Mouse (Mus musculus) small intestine, adult 2 months (tissue): ENCODE measurements around the gene Txnrd3.

Experiments
- CTCF ChIP-seq: fragments of 200-500 bp; IDR thresholded peaks from 2 replicates; pipeline ENCODE4 v1.5.1; 2012; ENCODE audit warnings: low read depth, mild to moderate bottlenecking, control low read depth, inconsistent platforms, low read length, moderate library complexity, mixed read lengths; ENCODE audit not compliant: insufficient replicate concordance, insufficient read length; ENCODE audit errors: extremely low read depth
- POLR2A ChIP-seq: fragments of 200-500 bp; IDR thresholded peaks from 2 replicates; pipeline ENCODE4 v1.6.1; 2012; ENCODE audit warnings: low read depth, mild to moderate bottlenecking, control low read depth, inconsistent platforms, low read length, moderate library complexity

DNA sequence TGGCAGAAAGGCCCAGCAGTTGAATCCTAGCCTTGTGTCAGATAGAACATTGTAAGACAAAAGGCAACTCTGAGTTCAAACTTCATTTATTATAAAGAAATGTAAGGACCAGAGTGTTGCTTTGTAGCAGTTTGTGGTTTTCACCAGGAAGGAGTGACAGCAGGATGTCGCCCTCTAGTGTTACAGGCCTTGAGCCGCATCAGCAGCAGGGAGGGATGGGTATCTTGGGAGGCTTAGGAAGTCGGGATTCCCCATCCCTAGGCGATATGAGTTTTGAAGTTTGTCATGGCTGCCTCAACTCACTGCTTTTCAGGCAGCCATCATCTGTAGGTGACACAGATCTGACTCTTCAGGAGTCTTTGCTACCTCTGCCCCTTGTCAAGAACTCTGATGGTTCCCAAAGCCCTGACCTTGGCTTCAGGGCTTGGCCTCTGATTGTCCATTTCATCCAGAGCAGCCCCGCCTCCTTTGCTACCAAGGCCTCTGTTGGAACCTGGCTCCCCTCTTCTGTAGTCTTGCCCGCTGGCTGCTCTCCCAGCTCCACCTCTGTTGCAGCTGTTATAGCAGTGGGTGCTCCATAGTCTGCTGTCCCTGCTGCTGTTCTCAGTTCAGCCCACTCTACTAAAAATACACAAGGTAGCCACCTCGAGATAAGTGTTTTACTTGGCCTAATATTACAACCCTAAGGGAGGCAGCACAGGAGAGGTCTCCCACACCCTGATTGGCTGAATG, 16.1 kb downstream of the Txnrd3 start:
- TF ChIP-seq CTCF (peak; percentile 46; the same call in 1 of the 2 replicates), POLR2A (no peak)
